Mouse (Mus musculus) MEL (cell line): ENCODE measurements around the gene Rnaseh2c. TPM values are rescaled to one million over a fixed set of nuclear protein-coding genes. Genes with fewer than 3 reads are reported as not detected.
A peak's percentile ranks its signal among the peaks of the same experiment; 100 is the strongest.

Experiments used
- DNase-seq: peaks from one replicate; pipeline ENCODE4 v3.0.0; 2011; ENCODE audit warnings: low read depth, low spot score
- H3K27ac ChIP-seq: 2 replicates; pipeline ENCODE4 v1.5.1; 2012; ENCODE audit warnings: low read depth, mild to moderate bottlenecking, control low read depth, low read length, moderate library complexity; ENCODE audit not compliant: control insufficient read depth
- H3K27me3 ChIP-seq, 2 experiments: fragments of 150-350 bp in 1 of 2; sonication (generic) in 1 of 2; 2 replicates each; pipeline ENCODE4 v1.6.1; 2012; ENCODE audit warnings: low read length in 2 of 2, mild to moderate bottlenecking in 2 of 2, improper control_type of control experiment in 1 of 2, moderate library complexity in 1 of 2; ENCODE audit not compliant: insufficient read depth in 2 of 2, control insufficient read depth in 1 of 2
- H3K36me3 ChIP-seq, 2 experiments: 2 replicates each; pipeline ENCODE4 v1.6.1; 2012 to 2014; ENCODE audit warnings: low read length in 2 of 2, improper control_type of control experiment in 1 of 2, inconsistent platforms in 1 of 2, mild to moderate bottlenecking in 1 of 2; ENCODE audit not compliant: insufficient read depth in 2 of 2, control insufficient read depth in 1 of 2
- H3K4me1 ChIP-seq, 2 experiments: fragments of 150-350 bp in 1 of 2; sonication (generic) in 1 of 2; 2 replicates each; pipeline ENCODE4 v1.6.1; 2012; ENCODE audit warnings: low read length in 2 of 2, improper control_type of control experiment in 1 of 2, mild to moderate bottlenecking in 1 of 2; ENCODE audit not compliant: insufficient read depth in 2 of 2, control insufficient read depth in 1 of 2
- H3K4me3 ChIP-seq, 2 experiments: fragments of 150-350 bp in 1 of 2; sonication (generic) in 1 of 2; 2 replicates each; pipeline ENCODE4 v1.5.1; 2012; ENCODE audit warnings: low read depth in 2 of 2, low read length in 2 of 2, mild to moderate bottlenecking in 2 of 2, moderate library complexity in 2 of 2, control low read depth in 1 of 2, improper control_type of control experiment in 1 of 2; ENCODE audit not compliant: control insufficient read depth in 1 of 2, insufficient read depth in 1 of 2
- H3K79me2 ChIP-seq: 2 replicates; pipeline ENCODE4 v1.6.1; 2012; ENCODE audit warnings: mild to moderate bottlenecking, low read length, moderate library complexity; ENCODE audit not compliant: control insufficient read depth, poor library complexity, insufficient read depth
- H3K9ac ChIP-seq: 2 replicates; pipeline ENCODE4 v1.6.1; 2012; ENCODE audit warnings: low read depth, mild to moderate bottlenecking, control low read depth, low read length, moderate library complexity; ENCODE audit not compliant: control insufficient read depth, poor library complexity, severe bottlenecking
- H3K9me3 ChIP-seq: fragments of 150-350 bp; sonication (generic); replicated peaks from 2 replicates; pipeline ENCODE4 v1.6.1; 2012; ENCODE audit warnings: mild to moderate bottlenecking, low read length, improper control_type of control experiment, moderate library complexity; ENCODE audit not compliant: insufficient read depth
- BHLHE40 ChIP-seq: IDR thresholded peaks from 2 replicates; pipeline ENCODE4 v1.6.1; 2012; ENCODE audit warnings: low read depth, mild to moderate bottlenecking, inconsistent platforms, low read length, improper control_type of control experiment, borderline replicate concordance
- CHD1 ChIP-seq: IDR thresholded peaks from 2 replicates; pipeline ENCODE4 v1.6.1; 2012; ENCODE audit warnings: low read depth, mild to moderate bottlenecking, inconsistent platforms, low read length, improper control_type of control experiment
- CHD2 ChIP-seq: IDR thresholded peaks from 2 replicates; pipeline ENCODE4 v1.6.1; 2011; ENCODE audit warnings: low read length, improper control_type of control experiment
- CTCF ChIP-seq, 3 experiments: IDR thresholded peaks in 2 of 3; conservative IDR thresholded peaks in 1 of 3; 2 replicates each; pipeline ENCODE4 v1.5.1; 2011 to 2012; ENCODE audit warnings: low read length in 3 of 3, low read depth in 2 of 3, mild to moderate bottlenecking in 2 of 3, improper control_type of control experiment in 1 of 3, inconsistent platforms in 1 of 3, mixed read lengths in 1 of 3, moderate library complexity in 1 of 3; ENCODE audit not compliant: control insufficient read depth in 1 of 3, insufficient read depth in 1 of 3, poor library complexity in 1 of 3, severe bottlenecking in 1 of 3
- ELF1 ChIP-seq: IDR thresholded peaks from 2 replicates; pipeline ENCODE4 v1.6.1; 2014; ENCODE audit warnings: low read depth, mild to moderate bottlenecking, inconsistent platforms, low read length, improper control_type of control experiment, moderate library complexity
- EP300 ChIP-seq, 2 experiments: IDR thresholded peaks; 2 replicates each; pipeline ENCODE4 v1.6.1; 2011; ENCODE audit warnings: improper control_type of control experiment in 2 of 2, low read length in 2 of 2, low read depth in 1 of 2, mild to moderate bottlenecking in 1 of 2
- ETS1 ChIP-seq: IDR thresholded peaks from 2 replicates; pipeline ENCODE4 v1.6.1; 2012; ENCODE audit warnings: low read depth, mild to moderate bottlenecking, inconsistent platforms, low read length, improper control_type of control experiment, moderate library complexity
- GATA1 ChIP-seq: IDR thresholded peaks from 2 replicates; pipeline ENCODE4 v1.6.1; 2011; ENCODE audit warnings: low read depth, low read length, improper control_type of control experiment
- HCFC1 ChIP-seq: IDR thresholded peaks from 2 replicates; pipeline ENCODE4 v1.6.1; 2012; ENCODE audit warnings: low read depth, mild to moderate bottlenecking, inconsistent platforms, low read length, improper control_type of control experiment, moderate library complexity
- JUND ChIP-seq: IDR thresholded peaks from 2 replicates; pipeline ENCODE4 v1.6.1; 2011; ENCODE audit warnings: low read depth, mild to moderate bottlenecking, improper control_type of control experiment, low read length
- KAT2A ChIP-seq: conservative IDR thresholded peaks from 2 replicates; pipeline ENCODE4 v1.6.1; 2012; ENCODE audit warnings: low read depth, low read length, improper control_type of control experiment, inconsistent platforms
- MAFK ChIP-seq: IDR thresholded peaks from 2 replicates; pipeline ENCODE4 v1.6.1; 2011; ENCODE audit warnings: low read depth, mild to moderate bottlenecking, low read length, improper control_type of control experiment, borderline replicate concordance
- MAX ChIP-seq: IDR thresholded peaks from 2 replicates; pipeline ENCODE4 v1.6.1; 2011; ENCODE audit warnings: low read length, improper control_type of control experiment
- MAZ ChIP-seq: IDR thresholded peaks from 2 replicates; pipeline ENCODE4 v1.6.1; 2012; ENCODE audit warnings: low read depth, mild to moderate bottlenecking, inconsistent platforms, low read length, improper control_type of control experiment
- MEF2A ChIP-seq: IDR thresholded peaks from 2 replicates; pipeline ENCODE4 v1.6.1; 2014; ENCODE audit warnings: low read depth, mild to moderate bottlenecking, inconsistent platforms, low read length, improper control_type of control experiment; ENCODE audit not compliant: poor library complexity, insufficient replicate concordance, severe bottlenecking; ENCODE audit errors: extremely low read depth
- MXI1 ChIP-seq: IDR thresholded peaks from 2 replicates; pipeline ENCODE4 v1.6.1; 2011; ENCODE audit warnings: mild to moderate bottlenecking, low read depth, low read length, improper control_type of control experiment
- MYB ChIP-seq: IDR thresholded peaks from 2 replicates; pipeline ENCODE4 v1.6.1; 2011; ENCODE audit warnings: mild to moderate bottlenecking, low read depth, low read length, improper control_type of control experiment
- MYC ChIP-seq: IDR thresholded peaks from 2 replicates; pipeline ENCODE4 v1.6.1; 2011; ENCODE audit warnings: low read depth, mild to moderate bottlenecking, low read length, improper control_type of control experiment, moderate library complexity
- NELFE ChIP-seq: IDR thresholded peaks from 2 replicates; pipeline ENCODE4 v1.6.1; 2011; ENCODE audit warnings: low read depth, low read length, improper control_type of control experiment
- NRF1 ChIP-seq: IDR thresholded peaks from 2 replicates; pipeline ENCODE4 v1.6.1; 2014; ENCODE audit warnings: low read depth, mild to moderate bottlenecking, inconsistent platforms, low read length, improper control_type of control experiment, moderate library complexity; ENCODE audit not compliant: poor library complexity, insufficient read depth, severe bottlenecking
- POLR2A ChIP-seq, 2 experiments: IDR thresholded peaks; 2 replicates each; pipeline ENCODE4 v1.6.1; 2011 to 2012; ENCODE audit warnings: low read length in 2 of 2, mild to moderate bottlenecking in 2 of 2, control low read depth in 1 of 2, improper control_type of control experiment in 1 of 2, low read depth in 1 of 2, moderate library complexity in 1 of 2; ENCODE audit not compliant: control insufficient read depth in 1 of 2, insufficient read depth in 1 of 2, poor library complexity in 1 of 2
- POLR2AphosphoS2 ChIP-seq: IDR thresholded peaks from 2 replicates; pipeline ENCODE4 v1.6.1; 2011; ENCODE audit warnings: low read length, improper control_type of control experiment
- RCOR1 ChIP-seq: IDR thresholded peaks from 2 replicates; pipeline ENCODE4 v1.6.1; 2012; ENCODE audit warnings: low read depth, mild to moderate bottlenecking, inconsistent platforms, low read length, improper control_type of control experiment
- SIN3A ChIP-seq: IDR thresholded peaks from 2 replicates; pipeline ENCODE4 v1.6.1; 2012; ENCODE audit warnings: low read length, improper control_type of control experiment, inconsistent platforms
- SMC3 ChIP-seq: IDR thresholded peaks from 2 replicates; pipeline ENCODE4 v1.6.1; 2011; ENCODE audit warnings: low read depth, low read length, improper control_type of control experiment
- TBP ChIP-seq: IDR thresholded peaks from 2 replicates; pipeline ENCODE4 v1.8.0; 2011; ENCODE audit warnings: low read depth, low read length, improper control_type of control experiment
- TCF12 ChIP-seq: IDR thresholded peaks from 2 replicates; pipeline ENCODE4 v1.6.1; 2014; ENCODE audit warnings: low read depth, mild to moderate bottlenecking, inconsistent platforms, low read length, improper control_type of control experiment, moderate library complexity
- UBTF ChIP-seq: IDR thresholded peaks from 2 replicates; pipeline ENCODE4 v1.6.1; 2012; ENCODE audit warnings: low read depth, mild to moderate bottlenecking, inconsistent platforms, low read length, improper control_type of control experiment, moderate library complexity, borderline replicate concordance; ENCODE audit not compliant: insufficient read depth
- USF2 ChIP-seq, 2 experiments: IDR thresholded peaks; 2 replicates each; pipeline ENCODE4 v1.6.1; 2011 to 2012; ENCODE audit warnings: improper control_type of control experiment in 2 of 2, low read length in 2 of 2, borderline replicate concordance in 1 of 2, inconsistent platforms in 1 of 2, low read depth in 1 of 2, mild to moderate bottlenecking in 1 of 2; ENCODE audit not compliant: insufficient read depth in 1 of 2
- ZC3H11A ChIP-seq: IDR thresholded peaks from 2 replicates; pipeline ENCODE4 v1.6.1; 2012; ENCODE audit warnings: low read depth, mild to moderate bottlenecking, inconsistent platforms, low read length, improper control_type of control experiment
- ZKSCAN1 ChIP-seq: IDR thresholded peaks from 2 replicates; pipeline ENCODE4 v1.6.1; 2012; ENCODE audit warnings: low read depth, mild to moderate bottlenecking, inconsistent platforms, low read length, improper control_type of control experiment, moderate library complexity
- ZMIZ1 ChIP-seq: IDR thresholded peaks from 2 replicates; pipeline ENCODE4 v1.6.1; 2012; ENCODE audit warnings: low read depth, mild to moderate bottlenecking, inconsistent platforms, low read length, improper control_type of control experiment, moderate library complexity
- ZNF384 ChIP-seq: IDR thresholded peaks from 2 replicates; pipeline ENCODE4 v1.6.1; 2012; ENCODE audit warnings: low read depth, mild to moderate bottlenecking, inconsistent platforms, low read length, improper control_type of control experiment
- polyA plus RNA-seq, 2 experiments: library from polyadenylated mRNA; stranded (reverse) in 1 of 2; unstranded in 1 of 2; fragments of >175 nt in 1 of 2; fragments of >200 nt in 1 of 2; gene quantifications; 2 replicates each; pipeline versions ENCODE4 v1.2.1 to v1.2.4; 2012; ENCODE audit warnings: low replicate concordance in 2 of 2, low read depth in 1 of 2; ENCODE audit not compliant: insufficient read length in 2 of 2, insufficient read depth in 1 of 2, missing spikeins in 1 of 2
- total RNA-seq: library from RNA; depleted of rRNA; stranded (reverse); fragments of 300-350 nt; gene quantifications from 2 replicates; pipeline ENCODE4 v1.2.3, GENCODE M21; 2012; rRNA removed

The Rnaseh2c gene
- 109 and 124 TPM in 2 replicates for total RNA-seq
- polyA plus RNA-seq = 100 to 1,000 TPM in 1 of 2 experiments, not detected in 1; 165 TPM

DNA sequence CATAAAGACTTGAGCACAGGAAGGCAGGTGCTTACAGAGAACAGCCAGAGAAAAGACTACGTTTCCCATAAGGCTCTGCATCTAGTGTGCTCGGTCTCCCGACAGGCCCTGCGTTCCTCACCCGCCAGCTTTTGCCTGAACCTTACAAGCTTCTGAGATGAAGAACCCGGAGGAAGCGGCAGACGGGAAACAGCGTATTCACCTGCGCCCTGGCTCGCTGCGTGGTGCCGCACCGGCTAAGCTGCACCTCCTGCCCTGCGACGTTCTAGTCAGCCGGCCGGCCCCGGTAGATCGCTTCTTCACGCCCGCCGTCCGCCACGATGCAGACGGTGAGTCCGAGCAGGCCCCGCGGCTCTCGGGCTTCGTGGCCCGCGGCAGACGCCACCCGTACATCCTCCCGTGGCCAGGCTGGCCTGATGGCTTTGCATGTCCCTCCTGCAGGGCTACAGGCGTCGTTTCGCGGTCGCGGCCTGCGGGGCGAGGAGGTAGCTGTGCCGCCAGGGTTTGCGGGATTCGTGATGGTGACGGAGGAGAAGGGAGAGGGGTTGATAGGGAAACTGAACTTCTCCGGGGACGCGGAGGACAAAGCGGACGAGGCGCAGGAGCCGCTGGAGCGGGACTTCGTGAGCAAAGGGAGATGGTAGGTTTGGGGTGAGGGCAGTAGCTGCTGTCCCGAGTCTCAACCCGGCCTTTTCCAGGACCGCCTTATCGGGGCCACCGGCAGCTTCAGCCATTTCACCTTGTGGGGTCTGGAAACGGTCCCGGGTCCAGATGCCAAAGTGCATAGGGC, at the start of gene Rnaseh2c:
Gene Rnaseh2c (plus strand): TSS at position 122 of the 790 bp plus-strand sequence.
- Histone ChIP-seq H3K9me3 (no peaks in the 10 kb centered on the region), H3K79me2 (peaks cover 12% of the 10 kb centered on the region), H3K4me1 (peaks cover 0 to 9% of the 10 kb centered on the region in 2 experiments; a peak in 3 of 4 replicates), H3K9ac (peak within 1 kb of the TSS; percentile 87), H3K36me3 (peaks cover 0 to 5% of the 10 kb centered on the region in 2 experiments; a peak in 2 of 4 replicates), H3K27me3 (no peaks in the 10 kb centered on the region), H3K27ac (peak within 1 kb of the TSS; percentile 72), H3K4me3 (peak within 1 kb of the TSS; percentile 68 to 88)
- no peak for TF ChIP-seq MYB
- 0 out of 2 replicates have a peak, but pooled peaks have one; percentile 29 for TF ChIP-seq NRF1
- TF ChIP-seq TBP = peak; percentile 94
- no peak for TF ChIP-seq EP300 (IDR thresholded peaks at IDR 0.05; ENCODE audit: low read depth in 1 of 2, low read length in 2 of 2)
- TF ChIP-seq CHD2 = no peak
- TF ChIP-seq ZKSCAN1 = no peak
- TF ChIP-seq MXI1 = 0 out of 2 replicates have a peak, but pooled peaks have one; percentile 58
- peak; percentile 88 to 95 for TF ChIP-seq POLR2A (IDR thresholded peaks at IDR 0.05; ENCODE audit: control insufficient read depth in 1 of 2, insufficient read depth in 1 of 2, low read depth in 1 of 2, low read length in 2 of 2, poor library complexity in 1 of 2)
- TF ChIP-seq HCFC1 = peak; percentile 98
- no peak for TF ChIP-seq MAX
- TF ChIP-seq TCF12 = peak; percentile 58; the same call in 1 of the 2 replicates
- TF ChIP-seq ETS1 = 0 out of 2 replicates have a peak, but pooled peaks have one; percentile 4
- TF ChIP-seq GATA1 = no peak
- no peak for TF ChIP-seq CTCF (IDR thresholded peaks at IDR 0.05 in 2 of 3, conservative IDR thresholded peaks at IDR 0.05 in 1 of 3; ENCODE audit: control insufficient read depth in 1 of 3, insufficient read depth in 1 of 3, low read depth in 2 of 3, low read length in 3 of 3, poor library complexity in 1 of 3, severe bottlenecking in 1 of 3)
- TF ChIP-seq ZMIZ1 = no peak
- TF ChIP-seq JUND = no peak
- TF ChIP-seq MEF2A = no peak
- TF ChIP-seq NELFE = peak; percentile 90
- no peak for TF ChIP-seq USF2 (IDR thresholded peaks at IDR 0.05; ENCODE audit: borderline replicate concordance in 1 of 2, insufficient read depth in 1 of 2, low read depth in 1 of 2, low read length in 2 of 2)
- TF ChIP-seq ZNF384 = no peak
- peak; percentile 91 for TF ChIP-seq KAT2A
- no peak for TF ChIP-seq MAFK
- no peak for TF ChIP-seq BHLHE40
- TF ChIP-seq UBTF = no peak
- TF ChIP-seq RCOR1 = no peak
- peak; percentile 61 for TF ChIP-seq ELF1
- peak; percentile 91 for TF ChIP-seq SIN3A
- TF ChIP-seq MAZ = no peak
- TF ChIP-seq MYC = peak; percentile 90
- peak; percentile 72; the same call in 1 of the 2 replicates for TF ChIP-seq POLR2AphosphoS2
- TF ChIP-seq ZC3H11A = no peak
- no peak for TF ChIP-seq SMC3
- 0 out of 2 replicates have a peak, but pooled peaks have one; percentile 34 for TF ChIP-seq CHD1
- DNase-seq = peak; percentile 94
